Mouse (Mus musculus): ENCODE measurements at regions not wholly inside any gene's neighbourhood (a gene's known extent, or its start where the extent isn't known, plus 50 kb on each side); places are given as distances from the start of the nearest gene placed in this dataset.
A peak's percentile ranks its signal among the peaks of the same experiment; 100 is the strongest.

DNA sequence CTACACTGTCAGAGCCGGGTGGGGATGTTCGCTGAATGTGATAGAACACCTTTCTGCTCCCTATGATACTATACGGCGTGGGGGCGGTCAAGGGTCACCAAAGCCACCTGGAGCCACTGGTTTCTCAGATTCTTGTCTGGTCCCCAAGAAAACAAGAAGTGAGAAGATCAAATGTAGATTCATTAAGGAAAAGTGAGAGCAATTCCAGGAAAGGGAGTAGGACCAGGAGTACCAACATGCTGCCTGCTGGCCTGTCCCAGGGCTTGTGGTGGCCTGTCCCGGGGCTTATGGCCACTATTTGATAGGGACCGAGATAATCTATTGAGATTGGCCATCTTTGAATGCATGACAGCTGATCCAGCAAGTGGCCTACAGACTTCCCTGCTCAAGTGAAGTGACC is 58.8 kb upstream of the Fut8 start:
- DNase-seq: no peak

- DNase-seq: peak; percentile 43
Observed at GRCm38 (mm10) chr12:77177811-77178578, 59.9 kb upstream of the Fut8 start.

- DNase-seq: peak; percentile 18
Observed at GRCm38 (mm10) chr12:77177303-77177702, 60.6 kb upstream of the Fut8 start.

GRCm38 (mm10) chr12:77174032-77174431 is 63.9 kb upstream of the Fut8 start:
- no peak for DNase-seq

DNA sequence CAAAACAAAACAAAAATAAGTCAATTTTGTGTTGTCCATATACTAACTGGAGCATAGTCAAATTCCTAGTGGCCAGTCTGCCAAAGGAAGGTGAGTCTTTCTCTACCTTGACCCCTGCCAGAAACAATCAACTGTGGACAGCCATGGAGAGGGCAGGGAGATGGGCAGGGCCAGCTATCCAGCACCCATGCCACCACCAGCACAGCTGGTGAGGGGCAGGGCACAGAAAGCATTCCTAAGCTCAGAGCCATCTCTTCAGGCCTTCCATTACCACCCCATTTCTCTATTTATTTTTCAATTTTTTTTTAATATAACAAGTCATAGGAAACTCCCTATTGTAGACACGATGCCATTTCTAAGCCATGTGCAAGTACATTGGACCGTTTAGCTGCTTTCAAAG is 65.4 kb upstream of the Fut8 start:
- no peak for DNase-seq

DNA sequence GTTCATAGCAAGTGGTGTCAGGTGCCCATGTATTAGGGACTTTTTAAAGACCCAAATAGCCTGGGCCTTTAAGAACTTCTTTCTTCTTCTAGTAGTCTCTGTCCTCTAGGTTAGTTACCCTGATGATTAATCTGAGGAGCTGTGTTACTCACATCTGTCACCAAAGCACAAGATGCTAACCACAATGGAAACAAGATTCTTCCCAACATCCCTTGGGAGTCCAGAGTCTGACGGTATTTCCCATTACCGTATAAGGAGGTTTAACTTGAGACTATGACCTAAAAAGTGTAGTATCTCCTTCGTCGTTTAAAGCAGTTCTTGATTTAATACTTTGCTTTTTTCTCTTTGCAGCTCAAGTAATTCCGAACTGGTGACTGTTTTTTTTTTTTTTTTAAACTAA is 67.7 kb upstream of the Fut8 start:
- no peak for DNase-seq

GRCm38 (mm10) chr12:77168367-77168766 is 69.6 kb upstream of the Fut8 start:
- DNase-seq: no peak

DNA sequence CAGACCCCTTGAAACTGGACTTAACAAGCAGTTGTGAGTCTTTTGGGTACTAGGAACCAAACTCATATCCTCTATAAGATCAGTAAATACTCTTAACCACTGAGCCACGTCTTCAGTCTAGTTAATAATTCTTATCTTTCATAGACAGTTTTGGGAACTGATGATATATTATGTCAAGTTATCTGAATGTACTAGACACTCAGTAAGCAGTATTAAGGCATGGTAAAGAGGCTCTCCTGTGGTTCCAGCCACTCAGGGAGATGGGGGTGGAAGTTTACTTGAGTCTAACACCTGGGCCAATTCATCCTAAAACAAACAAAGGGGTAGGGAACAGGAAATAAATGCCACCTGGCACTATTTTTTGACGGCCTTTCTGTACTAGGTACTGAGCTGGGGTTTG is 81.2 kb upstream of the Fut8 start:
- no peak for DNase-seq

DNA sequence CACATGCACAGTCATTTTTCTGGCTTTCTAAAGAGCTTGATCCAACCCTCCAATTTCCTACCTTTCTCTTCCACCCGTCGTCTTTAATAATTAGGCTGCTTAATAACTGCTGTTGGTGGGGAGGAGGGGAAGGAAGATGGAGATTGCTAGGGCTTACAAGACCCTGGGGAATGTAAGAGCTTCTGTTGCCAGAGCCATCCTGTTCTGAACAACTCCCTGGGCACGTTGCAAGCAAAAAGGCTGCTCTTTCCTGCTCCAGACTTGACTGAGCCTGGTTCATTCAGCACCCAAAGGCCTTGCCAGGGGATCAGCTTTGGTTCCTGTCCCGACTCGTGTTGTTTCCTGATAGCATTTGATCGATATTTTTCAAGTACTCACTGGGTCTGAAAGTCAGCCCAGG is 82.3 kb upstream of the Fut8 start:
- DNase-seq: no peak

GRCm38 (mm10) chr12:77151471-77151870 is 86.5 kb upstream of the Fut8 start:
- no peak for DNase-seq

DNA sequence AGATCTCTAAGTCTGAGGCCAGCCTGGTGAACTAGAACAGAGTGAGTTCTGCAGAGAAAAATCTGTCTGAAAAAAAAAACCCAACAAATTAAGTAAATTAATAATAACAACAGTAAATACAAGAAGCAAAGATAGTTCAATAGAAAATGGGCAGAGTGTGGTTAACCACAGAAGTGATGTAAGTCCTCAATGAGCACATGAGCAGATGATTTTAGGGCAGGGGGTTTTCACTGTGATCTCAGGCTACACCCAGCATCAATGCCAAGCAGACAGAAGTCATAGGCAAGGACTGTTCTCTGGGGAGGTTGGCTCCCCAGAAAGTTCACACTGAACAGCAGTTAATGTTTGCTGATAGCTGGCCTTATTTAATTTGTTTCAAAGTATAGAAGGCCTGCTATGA is 88.1 kb upstream of the Fut8 start:
- no peak for DNase-seq

DNA sequence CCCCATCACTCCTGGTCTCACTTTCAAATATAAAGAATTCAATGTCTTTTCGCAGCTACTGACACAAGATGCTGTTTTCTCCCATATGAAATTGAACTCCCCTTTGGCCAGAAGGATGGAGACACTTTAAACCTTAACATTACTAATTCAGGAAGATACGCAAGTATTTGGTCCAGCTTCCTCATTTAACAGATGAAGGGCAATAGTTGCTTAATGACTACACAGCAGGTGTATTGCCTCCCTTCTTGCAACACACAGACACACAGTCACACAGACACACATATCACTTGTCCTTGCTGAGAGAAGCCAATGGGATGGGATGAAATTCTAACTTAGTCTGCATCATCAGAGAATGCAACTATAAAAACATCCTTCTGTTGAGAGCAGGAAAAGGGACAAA is 89.8 kb upstream of the Fut8 start:
- no peak for DNase-seq

DNA sequence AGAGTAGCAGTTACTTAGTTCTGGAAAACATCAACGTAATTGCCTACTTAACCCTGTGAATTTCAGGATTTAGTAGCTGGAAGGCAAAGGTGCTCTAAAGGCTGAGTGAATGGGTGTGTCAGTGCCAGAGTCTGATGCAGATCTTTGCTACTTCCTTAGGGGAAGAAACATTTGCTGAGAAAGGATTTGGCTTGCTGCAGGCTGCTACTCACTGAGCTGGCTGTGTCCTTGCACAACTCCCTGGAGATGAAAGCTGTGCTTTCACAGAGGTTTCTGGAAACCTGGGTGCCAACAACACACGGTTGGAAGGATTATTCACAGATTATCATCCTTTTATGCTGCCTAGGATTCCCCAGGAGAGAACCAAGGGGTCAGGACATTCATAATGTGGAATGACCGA is 94.0 kb upstream of the Fut8 start:
- no peak for DNase-seq

GRCm38 (mm10) chr12:77143521-77143920 is 94.4 kb upstream of the Fut8 start:
- DNase-seq: no peak

GRCm38 (mm10) chr12:77143105-77143504 is 94.8 kb upstream of the Fut8 start:
- no peak for DNase-seq

DNA sequence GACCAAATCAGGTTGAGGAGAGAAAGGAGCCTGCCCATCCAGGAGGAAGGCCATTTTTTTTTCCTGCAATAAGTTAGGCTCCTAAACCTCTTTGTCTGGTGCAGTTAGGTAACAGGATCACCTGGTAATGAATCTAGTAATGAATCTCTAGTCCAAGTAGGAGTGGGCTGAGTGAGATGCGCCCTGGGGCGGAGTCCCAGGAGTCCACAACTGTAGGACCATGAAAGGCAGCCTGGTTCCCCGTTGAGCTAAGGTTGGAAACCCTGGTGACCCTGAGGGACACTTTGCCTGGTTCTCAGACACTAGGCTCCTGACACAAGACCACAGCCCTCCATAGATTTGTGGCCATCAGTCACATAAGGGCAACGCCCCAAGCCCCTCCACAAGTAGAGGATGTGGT is 95.7 kb upstream of the Fut8 start:
- DNase-seq: no peak

DNA sequence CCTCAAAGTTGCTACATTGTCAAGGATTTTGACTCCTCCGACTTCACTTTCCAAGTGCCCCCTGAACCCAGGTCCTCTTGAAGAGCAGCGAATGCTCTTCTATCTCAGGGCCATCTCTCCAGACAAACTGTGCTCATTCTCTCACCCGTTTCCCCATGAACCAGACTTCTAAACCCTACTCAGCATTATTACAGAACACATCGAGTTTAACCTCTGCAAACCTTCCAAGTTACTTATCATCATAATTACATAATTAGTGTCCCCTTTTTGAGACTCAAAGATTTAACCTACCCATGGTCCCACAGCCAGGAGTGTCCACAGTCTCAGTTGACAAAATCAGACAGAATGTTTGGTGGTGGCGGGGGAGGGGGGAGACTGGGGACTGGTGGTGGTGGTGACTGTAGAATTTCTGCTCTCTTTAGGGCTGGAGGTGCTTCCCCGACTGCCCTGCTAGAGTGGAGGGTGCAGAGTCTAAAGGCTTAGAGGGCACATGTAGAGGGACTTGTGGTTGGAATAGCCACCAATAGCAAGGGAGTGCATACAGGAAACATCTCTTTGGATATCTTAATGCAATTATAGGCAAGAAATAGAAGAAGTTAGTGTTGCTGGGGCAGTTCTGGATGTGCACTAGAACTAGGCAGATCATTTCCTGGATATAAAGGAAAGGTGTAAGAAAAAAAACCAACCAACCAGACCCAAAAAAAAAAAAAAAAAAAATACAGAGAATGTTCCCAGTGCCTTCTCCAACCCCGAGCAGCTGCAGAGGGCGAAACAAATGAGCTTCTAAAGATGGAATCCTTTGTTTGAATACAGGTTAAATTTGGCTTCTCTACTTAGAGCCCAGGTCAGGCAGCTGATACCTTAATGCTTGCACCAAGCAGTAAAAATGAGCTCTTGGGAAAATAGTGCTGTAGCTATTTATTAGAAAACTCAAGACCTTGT is 96.4 kb upstream of the Fut8 start:
- no peak for DNase-seq

DNA sequence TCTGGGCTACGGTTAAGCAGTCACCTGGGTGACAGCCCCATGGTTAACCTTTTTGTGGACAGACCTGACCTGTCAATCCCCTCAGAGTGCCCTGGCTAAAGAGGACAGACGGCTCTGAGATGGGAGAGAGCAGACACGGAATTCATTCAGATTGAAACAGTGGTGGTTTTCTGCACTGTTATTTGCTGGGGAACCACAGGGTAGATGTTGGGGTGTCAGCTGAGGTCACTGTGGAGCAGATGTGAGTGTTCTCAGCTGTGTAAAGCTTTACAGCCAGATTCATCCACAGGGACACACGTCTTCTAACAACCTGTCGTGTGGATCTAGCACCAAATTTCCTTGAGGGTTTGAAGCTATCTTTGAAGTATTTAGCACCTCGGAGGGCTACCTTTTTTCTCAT is 97.3 kb upstream of the Fut8 start:
- DNase-seq: no peak

- no peak for DNase-seq
Observed at GRCm38 (mm10) chr12:77140141-77140540, 97.8 kb upstream of the Fut8 start.

DNA sequence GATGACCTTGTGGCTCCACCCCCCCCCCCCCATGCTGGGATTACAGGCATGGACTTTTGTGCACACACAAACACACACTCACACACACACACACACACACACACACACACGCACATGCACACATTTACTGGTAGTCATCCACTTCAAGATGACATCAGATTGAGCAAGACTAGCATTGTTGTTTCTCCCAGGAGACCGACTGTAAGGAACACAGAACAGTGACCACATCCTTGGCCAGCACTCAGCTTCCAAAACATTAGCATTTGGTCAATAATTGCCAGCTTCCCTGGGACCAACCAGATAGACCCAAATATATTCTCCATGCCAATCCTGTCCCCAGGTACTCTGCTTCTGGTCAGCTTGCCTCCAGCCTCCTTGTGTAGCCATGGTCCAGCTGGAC is 98.2 kb upstream of the Fut8 start:
- DNase-seq: no peak

DNA sequence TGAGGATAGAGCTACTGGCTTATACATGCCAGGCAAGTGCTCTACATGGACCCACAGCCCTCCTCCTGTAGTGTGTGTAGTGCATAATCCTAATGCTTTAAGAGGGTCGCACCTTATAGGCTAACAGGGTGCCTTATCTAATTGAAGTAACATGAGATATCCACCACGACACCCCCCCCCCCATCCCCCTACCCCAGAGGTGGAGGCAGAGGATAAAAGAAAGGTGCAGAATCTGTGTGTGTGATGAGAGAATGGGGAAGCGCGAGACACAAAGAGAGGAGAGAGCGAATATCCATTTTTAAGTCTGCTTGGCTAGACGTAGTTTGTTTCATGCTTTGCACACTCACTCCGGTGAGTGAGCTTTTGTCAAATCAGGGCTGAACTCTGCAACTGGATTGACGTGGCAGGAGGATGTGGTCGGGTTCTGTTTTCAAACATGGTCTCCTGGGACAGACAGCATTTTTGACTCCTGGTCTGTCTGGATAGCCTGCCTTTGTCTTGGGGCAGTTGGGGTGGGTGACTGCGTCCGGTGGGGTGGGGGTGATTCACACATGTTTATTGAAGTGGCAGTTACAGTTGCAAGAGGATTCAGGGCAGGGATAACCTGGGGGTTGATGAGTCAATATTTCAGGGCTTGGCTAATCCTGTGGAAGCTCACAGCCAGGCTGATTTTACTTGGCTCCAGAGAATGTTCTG is 99.3 kb upstream of the Fut8 start:
- no peak for DNase-seq

DNA sequence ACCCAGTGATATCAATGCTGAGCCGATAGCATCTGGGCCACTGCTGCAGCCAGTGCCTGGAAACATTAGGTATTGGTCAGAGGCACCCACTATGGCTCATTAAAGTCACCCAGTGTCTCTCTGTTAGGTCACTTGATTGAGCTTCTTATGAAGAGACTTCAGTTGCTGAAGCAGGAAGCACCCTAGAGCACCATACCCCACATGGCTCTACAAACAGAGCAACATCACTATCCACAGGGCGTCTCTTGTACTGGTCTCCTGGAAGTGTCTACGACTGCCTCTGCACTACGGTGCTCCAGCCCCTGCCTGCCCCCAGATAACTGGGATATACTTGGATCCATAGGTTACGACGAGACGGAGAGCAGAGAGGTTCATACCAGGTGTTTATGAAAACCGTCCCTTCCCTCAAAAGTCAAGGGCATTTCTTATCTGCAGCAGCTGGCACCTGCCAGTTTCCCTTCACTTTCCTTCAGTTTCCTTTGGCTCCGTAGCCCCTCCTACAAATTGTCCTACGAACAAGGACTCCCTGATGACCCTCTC is 100.6 kb upstream of the Fut8 start:
- DNase-seq: no peak

GRCm38 (mm10) chr12:77135661-77136060 is 102.3 kb upstream of the Fut8 start:
- no peak for DNase-seq
